Mouse (Mus musculus) spleen, postnatal 4 days (tissue): ENCODE measurements around the gene Atp5g1.

ENCODE experiments used
- DNase-seq, 2 experiments: peaks; one replicate each; pipeline ENCODE4 v3.0.0; 2022; ENCODE audit warnings: low spot score in 2 of 2

Atp5g1 gene

DNA sequence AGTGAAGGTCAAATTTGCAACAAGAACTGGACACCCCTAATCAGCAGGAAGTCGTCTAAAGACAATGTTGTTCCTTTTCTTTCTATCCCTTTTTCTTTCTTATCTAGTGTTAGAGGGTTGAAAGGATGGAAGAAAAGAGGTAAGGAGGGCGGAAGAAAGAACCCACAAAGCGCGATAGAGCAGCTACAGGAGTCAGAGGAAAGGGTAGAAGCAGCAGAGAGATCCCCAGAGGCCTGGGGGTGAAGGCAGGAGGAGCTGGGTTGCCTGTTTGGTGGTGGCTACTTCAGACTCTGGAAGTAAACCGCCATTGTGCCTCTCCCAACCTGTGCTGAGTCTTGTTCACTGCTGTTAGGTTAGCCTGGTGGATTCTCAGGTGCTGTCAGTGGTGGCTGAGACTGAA is 47.3 kb downstream of the Atp5g1 start:
- no peak for DNase-seq

DNA sequence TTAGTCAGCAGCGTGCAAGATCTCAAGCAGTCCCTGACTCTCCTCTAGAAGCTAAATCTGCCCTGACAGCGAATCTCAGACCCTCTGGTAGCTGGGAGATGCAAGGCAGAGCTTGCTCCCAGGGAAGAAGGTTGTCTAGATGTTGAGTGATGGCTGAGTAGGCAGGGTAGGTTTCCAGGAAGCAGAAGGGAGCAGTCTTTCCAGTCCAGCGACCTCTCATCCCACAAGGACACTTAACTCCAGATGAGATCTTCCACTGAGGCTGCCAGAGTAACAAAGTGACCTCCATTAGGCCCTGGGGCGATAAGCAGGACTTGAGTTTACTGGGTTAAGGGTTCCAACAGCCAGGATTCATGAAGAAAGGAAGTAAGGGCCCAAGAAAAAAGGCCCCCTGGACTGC is 54.8 kb downstream of the Atp5g1 start:
- DNase-seq, result no peak
